ENCODE assay signal across 27 mouse cellular contexts in genomic region chr9:71830365-71830764, GRCm38 (mm10). TPM values are rescaled to one million over a fixed set of nuclear protein-coding genes. Genes with fewer than 3 reads are reported as not detected.
DNase-seq lines count a peak whose midpoint lies in the region; ATAC-seq lines count a peak whose summit lies in the region.
"Had no signal": no experiment of that assay in that cellular context is flagged by ENCODE, and none has a peak within 500 bp of the region (broad histone marks: within the 10 kb centered on the region; RNA-seq: fewer than 3 reads in every experiment).

No protein-coding gene starts in this region.

- no peak overlapping the region for H3K9ac ChIP-seq in kidney, embryonic 16.5 days (replicated peaks; ENCODE audit: low read length)
- H3K9ac ChIP-seq: embryonic facial prominence, embryonic 13.5 days; forebrain, postnatal 0 days; heart, embryonic 15.5 days; liver, embryonic 13.5 days; midbrain, embryonic 13.5 days; neural tube, embryonic 13.5 days had no signal

- no peak for ATAC-seq in kidney, embryonic 16.5 days (ENCODE audit: low FRiP score, low TSS enrichment)
- ATAC-seq: CD4-positive, CD25-positive, alpha-beta regulatory T cell, adult 4 months; forebrain, postnatal 0 days; hindbrain, embryonic 16.5 days; lung, postnatal 0 days; midbrain, embryonic 13.5 days had no signal

- H3K36me3 ChIP-seq in heart, embryonic 10.5 days = no peaks in the 10 kb centered on the region
- H3K36me3 ChIP-seq in kidney, embryonic 16.5 days (ENCODE audit: insufficient read depth, low read length) = no peaks in the 10 kb centered on the region
- H3K36me3 ChIP-seq: embryonic facial prominence, embryonic 13.5 days; heart, embryonic 15.5 days; liver, embryonic 13.5 days; midbrain, embryonic 13.5 days; neural tube, embryonic 13.5 days had no signal

- 86% methylated on average over 5 of the region's 5 CpGs for WGBS in heart, embryonic 10.5 days
- WGBS in kidney, embryonic 16.5 days = 71% methylated on average over 5 of the region's 5 CpGs

- H3K4me2 ChIP-seq in kidney, embryonic 16.5 days (replicated peaks; ENCODE audit: low read depth, low read length) = no peak overlapping the region
- H3K4me2 ChIP-seq: embryonic facial prominence, embryonic 13.5 days; heart, embryonic 15.5 days; liver, embryonic 13.5 days; midbrain, embryonic 13.5 days; neural tube, embryonic 13.5 days had no signal

- H3K4me1 ChIP-seq in heart, embryonic 10.5 days = peaks cover 13% of the 10 kb centered on the region
- H3K4me1 ChIP-seq in kidney, embryonic 16.5 days (ENCODE audit: insufficient read depth, low read length) = peaks cover 25% of the 10 kb centered on the region; the same call in 1 of the 2 replicates

- H3K4me3 ChIP-seq in heart, embryonic 10.5 days = no peak overlapping the region
- H3K4me3 ChIP-seq in kidney, embryonic 16.5 days (ENCODE audit: low read length) = no peak overlapping the region
- H3K4me3 ChIP-seq: embryonic facial prominence, embryonic 13.5 days; heart, embryonic 15.5 days; left cerebral cortex, adult 2 months; liver, embryonic 13.5 days; megakaryocyte, embryonic 14.5 days; midbrain, embryonic 13.5 days; neural tube, embryonic 13.5 days had no signal

- no peak overlapping the region for H3K27ac ChIP-seq in heart, embryonic 10.5 days
- H3K27ac ChIP-seq in kidney, embryonic 16.5 days (ENCODE audit: low read length) = no peak overlapping the region
- H3K27ac ChIP-seq: embryonic facial prominence, embryonic 13.5 days; heart, embryonic 15.5 days; kidney, postnatal 0 days; left cerebral cortex, adult 2 months; liver, embryonic 13.5 days; midbrain, embryonic 13.5 days; neural tube, embryonic 13.5 days; stomach, postnatal 0 days had no signal

- peak; percentile 12 for DNase-seq in cerebellum, adult 9-11 months
- DNase-seq in cerebellum, adult 11 months = no peak
- peak; percentile 86 for DNase-seq in heart, adult 11 months
- DNase-seq in heart, embryonic 10.5 days (ENCODE audit: low spot score) = no peak
- DNase-seq in kidney, postnatal 36 days = peak; percentile 30 to 37
- DNase-seq in thymus, postnatal 14 days = no peak
- DNase-seq: cerebellum, adult 9-10 months; embryo, embryonic 11 days; forebrain, postnatal 0 days; liver, embryonic 13.5 days; lung, adult 18-20 months; lung, postnatal 4 days; right cerebral cortex, postnatal 4 days; thymus, adult 18-20 months; thymus, postnatal 36 days had no signal

- no peaks in the 10 kb centered on the region for H3K9me3 ChIP-seq in heart, embryonic 10.5 days
- H3K9me3 ChIP-seq in kidney, embryonic 16.5 days (ENCODE audit: low read length) = no peaks in the 10 kb centered on the region
- H3K9me3 ChIP-seq: embryonic facial prominence, embryonic 13.5 days; heart, embryonic 15.5 days; liver, embryonic 13.5 days; megakaryocyte, embryonic 14.5 days; midbrain, embryonic 13.5 days; neural tube, embryonic 13.5 days had no signal

- H3K27me3 ChIP-seq in heart, embryonic 10.5 days (ENCODE audit: insufficient read depth, poor library complexity, severe bottlenecking) = no peaks in the 10 kb centered on the region
- H3K27me3 ChIP-seq in kidney, embryonic 16.5 days (ENCODE audit: insufficient read depth, low read length) = no peaks in the 10 kb centered on the region
- H3K27me3 ChIP-seq: embryonic facial prominence, embryonic 13.5 days; heart, embryonic 15.5 days; liver, embryonic 13.5 days; midbrain, embryonic 13.5 days; neural tube, embryonic 13.5 days had no signal

RNA-seq across cellular contexts. Expression of gene Cgnl1, which starts 59.0 kb away (rescaled TPM):
- polyA plus RNA-seq in heart, embryonic 10.5 days (2016; fragmentation: Nextera tagmentation; extraction: Ambion mirVana) = 43.1 and 60.1 TPM in 2 replicates
- polyA plus RNA-seq in kidney, embryonic 16.5 days (2015; fragmentation: Nextera tagmentation; extraction: Ambion mirVana) = 30.9 and 33.2 TPM in 2 replicates
- polyA plus RNA-seq: CD4-positive, CD25-positive, alpha-beta regulatory T cell, adult 4 months had no signal

Comparison
In these comparisons a context has a peak if more than half of its experiments do, and no peak if none do; other contexts are left out.
1. DNase-seq: peak in cerebellum, adult 9-11 months (single experiment), heart, adult 11 months (single experiment) and kidney, postnatal 36 days (2 of 2); none in cerebellum, adult 11 months (single experiment), heart, embryonic 10.5 days (single experiment) and thymus, postnatal 14 days (single experiment).